Mouse (Mus musculus) stomach, embryonic 14.5 days (tissue): ENCODE data around the gene Sall2. TPM values are rescaled to one million over a fixed set of nuclear protein-coding genes. Genes with fewer than 3 reads are reported as not detected.
"Not testable (repeated sequence)": the region's sequence is repeated elsewhere in the genome, so short reads cannot be mapped to it uniquely, and the experiment has no call there.

Source experiments
- ATAC-seq: fragments of 200-750 bp; cut with Nextera tagmentation; 2 replicates; pipeline ENCODE4 v1.8.0; 2017; ENCODE audit warnings: low read depth, moderate TSS enrichment; ENCODE audit not compliant: insufficient number of reproducible peaks, insufficient read depth, low FRiP score
- H3K27ac ChIP-seq: fragments of 300-500 bp; sonication (generic); 2 replicates; pipeline ENCODE4 v1.5.1; 2014; ENCODE audit warnings: mild to moderate bottlenecking, low read length, moderate library complexity, mixed read lengths
- H3K27me3 ChIP-seq: fragments of 300-500 bp; sonication (generic); 2 replicates; pipeline ENCODE4 v1.6.1; 2014; ENCODE audit warnings: low read length, control low read depth, mixed read lengths; ENCODE audit not compliant: control insufficient read depth, insufficient read depth
- H3K36me3 ChIP-seq: fragments of 300-500 bp; sonication (generic); 2 replicates; pipeline ENCODE4 v1.6.1; 2014; ENCODE audit warnings: mild to moderate bottlenecking, control low read depth, low read length, moderate library complexity, mixed read lengths; ENCODE audit not compliant: control insufficient read depth, insufficient read depth
- H3K4me1 ChIP-seq: fragments of 300-500 bp; sonication (generic); 2 replicates; pipeline ENCODE4 v1.6.1; 2014; ENCODE audit warnings: low read length, control low read depth, mixed read lengths; ENCODE audit not compliant: control insufficient read depth, insufficient read depth
- H3K4me2 ChIP-seq: fragments of 300-500 bp; sonication (generic); replicated peaks from 2 replicates; pipeline ENCODE4 v1.6.1; 2014; ENCODE audit warnings: low read depth, low read length, control low read depth
- H3K4me3 ChIP-seq: fragments of 300-500 bp; sonication (generic); 2 replicates; pipeline ENCODE4 v1.5.1; 2014; ENCODE audit warnings: low read depth, low read length, control low read depth
- H3K9ac ChIP-seq: fragments of 300-500 bp; sonication (generic); replicated peaks from 2 replicates; pipeline ENCODE4 v1.6.1; 2014; ENCODE audit warnings: low read depth, mild to moderate bottlenecking, control low read depth, low read length, moderate library complexity, mixed read lengths
- H3K9me3 ChIP-seq: fragments of 300-500 bp; sonication (generic); 2 replicates; pipeline ENCODE4 v1.6.1; 2016; ENCODE audit warnings: low read depth, low read length, control low read depth; ENCODE audit not compliant: control insufficient read depth
- WGBS: fragments of 180-500 bp; shearing (Covaris S2); extraction: QIAGEN DNeasy Blood & Tissue Kit; methylation state at CpG from one replicate; pipeline ENCODE4 v1.1.7; 2014; 5-methylcytosine and 5-hydroxymethylcytosine counted together
- polyA plus RNA-seq: library from polyadenylated mRNA; unstranded; fragments of >200 nt; fragmentation: Nextera tagmentation; extraction: Ambion mirVana; gene quantifications from 2 replicates; pipeline ENCODE4 v1.2.1, GENCODE M21; 2014

The Sall2 gene
- polyA plus RNA-seq, 1 experiment from 2014 or later = 16.2 TPM

GRCm38 (mm10) chr14:52313931-52314807, 14.4 kb downstream of the Sall2 start:
- H3K36me3 ChIP-seq = peaks cover 25% of the 10 kb centered on the region
- H3K4me2 ChIP-seq = peak overlapping the region; percentile 83; the same call in 1 of the 2 replicates
- WGBS = 88% methylated on average over 26 of the region's 26 CpGs
- H3K9ac ChIP-seq = no peak overlapping the region
- H3K4me1 ChIP-seq = peaks cover 13% of the 10 kb centered on the region
- no peak overlapping the region for H3K27ac ChIP-seq
- ATAC-seq = no peak
- no peaks in the 10 kb centered on the region for H3K9me3 ChIP-seq
- no peak overlapping the region for H3K4me3 ChIP-seq
- H3K27me3 ChIP-seq = no peaks in the 10 kb centered on the region

- Histone ChIP-seq H3K27me3 (no peaks in the 10 kb centered on the region), H3K4me2 (no peak overlapping the region), H3K27ac (no peak overlapping the region), H3K9ac (no peak overlapping the region), H3K4me1 (peaks cover 8% of the 10 kb centered on the region), H3K36me3 (peaks cover 25% of the 10 kb centered on the region), H3K4me3 (no peak overlapping the region), H3K9me3 (no peaks in the 10 kb centered on the region)
- no peak for ATAC-seq
- WGBS = 84% methylated on average over 2 of the region's 2 CpGs
Measured at GRCm38 (mm10) chr14:52310906-52311305, 17.7 kb downstream of the Sall2 start.

GRCm38 (mm10) chr14:52310343-52310742, 18.2 kb downstream of the Sall2 start:
- not testable (repeated sequence) for H3K4me1 ChIP-seq, H3K27me3 ChIP-seq, H3K4me3 ChIP-seq, H3K9me3 ChIP-seq, H3K4me2 ChIP-seq, ATAC-seq, H3K9ac ChIP-seq, H3K27ac ChIP-seq
- H3K36me3 ChIP-seq = peaks cover 25% of the 10 kb centered on the region
- WGBS = 98% methylated on average over 5 of the region's 6 CpGs

- H3K4me3 ChIP-seq = no peak overlapping the region
- no peaks in the 10 kb centered on the region for H3K9me3 ChIP-seq
- no peak overlapping the region for H3K4me2 ChIP-seq
- no peak for ATAC-seq
- H3K9ac ChIP-seq = no peak overlapping the region
- H3K36me3 ChIP-seq = no peaks in the 10 kb centered on the region
- H3K4me1 ChIP-seq = 0 out of 2 replicates have a peak, but pooled peaks cover 3% of the 10 kb centered on the region
- H3K27ac ChIP-seq = no peak overlapping the region
- H3K27me3 ChIP-seq = no peaks in the 10 kb centered on the region
- 92% methylated on average over 2 of the region's 2 CpGs for WGBS
Measured at GRCm38 (mm10) chr14:52306100-52306499, 22.5 kb downstream of the Sall2 start.

- peak; percentile 96 for ATAC-seq
- peak within 1 kb of the TSS; percentile 67 for H3K4me3 ChIP-seq
- under 1% methylated on average over 46 of the region's 46 CpGs for WGBS
- no peaks in the 10 kb centered on the region for H3K9me3 ChIP-seq
- H3K9ac ChIP-seq = peak within 1 kb of the TSS; percentile 62
- H3K36me3 ChIP-seq = peaks cover 5% of the 10 kb centered on the region
- no peaks in the 10 kb centered on the region for H3K27me3 ChIP-seq
- peak within 1 kb of the TSS; percentile 91 for H3K27ac ChIP-seq
- H3K4me2 ChIP-seq = peak within 1 kb of the TSS; percentile 70
- H3K4me1 ChIP-seq = 0 out of 2 replicates have a peak, but pooled peaks cover 3% of the 10 kb centered on the region
Measured at GRCm38 (mm10) chr14:52304644-52305271, 23.8 kb downstream of the Sall2 start, which contains the start of gene Mettl3. Gene Mettl3 (minus strand): TSS chr14:52305128.

GRCm38 (mm10) chr14:52303517-52303916, 25.0 kb downstream of the Sall2 start:
- H3K4me2 ChIP-seq = peak overlapping the region; percentile 70; the same call in 1 of the 2 replicates
- H3K9ac ChIP-seq, H3K4me3 ChIP-seq, H3K27ac ChIP-seq, H3K27me3 ChIP-seq, H3K9me3 ChIP-seq, H3K4me1 ChIP-seq, ATAC-seq: not testable (repeated sequence)
- 94% methylated on average over 3 of the region's 3 CpGs for WGBS
- peaks cover 13% of the 10 kb centered on the region for H3K36me3 ChIP-seq

- 72% methylated on average over 6 of the region's 6 CpGs for WGBS
- Histone ChIP-seq H3K4me3 (no peak overlapping the region), H3K4me2 (no peak overlapping the region), H3K36me3 (peaks cover 67% of the 10 kb centered on the region), H3K27ac (no peak overlapping the region), H3K9me3 (no peaks in the 10 kb centered on the region), H3K4me1 (no peaks in the 10 kb centered on the region), H3K27me3 (no peaks in the 10 kb centered on the region), H3K9ac (no peak overlapping the region)
- peak; percentile 37; the same call in 1 of the 2 replicates for ATAC-seq
Measured at GRCm38 (mm10) chr14:52295558-52296264, 32.9 kb downstream of the Sall2 start.

- H3K4me2 ChIP-seq = no peak overlapping the region
- no peaks in the 10 kb centered on the region for H3K27me3 ChIP-seq
- H3K4me1 ChIP-seq = 0 out of 2 replicates have a peak, but pooled peaks cover 6% of the 10 kb centered on the region
- H3K4me3 ChIP-seq = no peak overlapping the region
- peaks cover 27% of the 10 kb centered on the region for H3K36me3 ChIP-seq
- H3K9me3 ChIP-seq = no peaks in the 10 kb centered on the region
- H3K9ac ChIP-seq = no peak overlapping the region
- H3K27ac ChIP-seq = no peak overlapping the region
- no peak for ATAC-seq
- 94% methylated on average over 3 of the region's 3 CpGs for WGBS
Measured at GRCm38 (mm10) chr14:52284191-52284590, 44.4 kb downstream of the Sall2 start.
